Mouse (Mus musculus) myocyte (in vitro differentiated cells): ENCODE data around the gene Arid5b.

ENCODE experiments used
- E2F4 ChIP-seq: IDR thresholded peaks from one replicate; pipeline ENCODE4 v1.6.1; 2011; ENCODE audit warnings: mild to moderate bottlenecking, control low read depth, moderate library complexity; ENCODE audit not compliant: insufficient read depth
- MYOD1 ChIP-seq, 3 experiments: IDR thresholded peaks; one replicate each; pipeline ENCODE4 v1.6.1; 2011; ENCODE audit warnings: control low read depth in 2 of 3, low read depth in 2 of 3, mild to moderate bottlenecking in 2 of 3, moderate library complexity in 1 of 3; ENCODE audit not compliant: insufficient read length in 2 of 3, control insufficient read depth in 1 of 3
- POLR2A ChIP-seq: IDR thresholded peaks from one replicate; pipeline ENCODE4 v1.6.1; 2011; ENCODE audit warnings: low read depth, mild to moderate bottlenecking, control low read depth, moderate library complexity; ENCODE audit not compliant: insufficient read length
- SRF ChIP-seq: IDR thresholded peaks from one replicate; pipeline ENCODE4 v1.6.1; 2011; ENCODE audit warnings: low read depth; ENCODE audit not compliant: control insufficient read depth, insufficient read length
- TCF12 ChIP-seq: IDR thresholded peaks from one replicate; pipeline ENCODE4 v1.6.1; 2011; ENCODE audit warnings: mild to moderate bottlenecking, control low read depth; ENCODE audit not compliant: poor library complexity, insufficient read depth, severe bottlenecking
- USF1 ChIP-seq: IDR thresholded peaks from one replicate; pipeline ENCODE4 v1.6.1; 2011; ENCODE audit warnings: low read depth, mild to moderate bottlenecking, control low read depth, moderate library complexity

- no peak for TF ChIP-seq USF1
- TF ChIP-seq SRF, result no peak
- no peak for TF ChIP-seq MYOD1 (IDR thresholded peaks at IDR 0.05; ENCODE audit: control insufficient read depth in 1 of 3, insufficient read length in 2 of 3, low read depth in 2 of 3)
- TF ChIP-seq POLR2A, result no peak
- no peak for TF ChIP-seq E2F4
- TF ChIP-seq TCF12, result no peak
These were observed 203.4 kb downstream of the Arid5b start for GRCm38 (mm10) chr10:68075181-68075580.
